10 mouse cellular contexts compared by ENCODE assay signal in the genomic region with DNA sequence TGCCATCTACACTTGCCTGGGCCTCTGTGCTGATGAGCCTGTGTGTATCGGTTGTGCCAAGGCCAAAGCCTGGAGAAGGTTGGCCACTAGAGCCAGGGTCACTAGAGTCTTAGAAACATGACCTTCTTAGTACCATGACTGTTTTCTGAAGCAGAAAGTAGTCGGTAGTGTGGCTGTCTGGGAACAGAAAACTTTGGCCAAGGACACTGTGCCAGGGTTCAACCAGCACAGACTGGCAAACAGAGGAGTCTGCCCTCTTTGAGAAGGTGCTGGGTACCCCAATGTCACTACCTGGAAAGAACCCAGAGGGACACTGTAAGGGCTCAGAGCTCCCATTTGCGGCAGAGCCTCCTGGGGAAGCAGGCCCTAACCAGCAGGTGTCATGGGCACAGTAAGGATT. TPM values are rescaled to one million over a fixed set of nuclear protein-coding genes. Genes with fewer than 3 reads are reported as not detected.
DNase-seq lines count a peak whose midpoint lies in the region; ATAC-seq lines count a peak whose summit lies in the region.
"Had no signal": no experiment of that assay in that cellular context is flagged by ENCODE, and none has a peak within 500 bp of the region (broad histone marks: within the 10 kb centered on the region; RNA-seq: fewer than 3 reads in every experiment).

No protein-coding gene starts in this region.

- ATAC-seq in megakaryocyte, adult 5-6 weeks (ENCODE audit: poor library complexity, severe bottlenecking), result no peak
- peak; percentile 4; the same call in 1 of the 2 replicates for ATAC-seq in forebrain, embryonic 11.5 days (replicated peaks; ENCODE audit: low FRiP score)
- ATAC-seq in kidney, embryonic 16.5 days (ENCODE audit: low FRiP score, low TSS enrichment), result no peak; the same call in 1 of the 2 replicates
- ATAC-seq in neural tube, embryonic 14.5 days (ENCODE audit: low read depth), result no peak
- no peak for ATAC-seq in CD4-positive, CD25-positive, alpha-beta regulatory T cell, adult 4 months

- peaks cover 67% of the 10 kb centered on the region for H3K4me1 ChIP-seq in megakaryocyte, embryonic 14.5 days
- H3K4me1 ChIP-seq in forebrain, embryonic 11.5 days (replicated peaks; ENCODE audit: control insufficient read depth, insufficient read depth, low read length), result peaks cover 9% of the 10 kb centered on the region
- H3K4me1 ChIP-seq in kidney, embryonic 16.5 days (ENCODE audit: insufficient read depth, low read length), result peaks cover 32% of the 10 kb centered on the region
- peaks cover 9% of the 10 kb centered on the region; the same call in 1 of the 2 replicates for H3K4me1 ChIP-seq in neural tube, embryonic 14.5 days (ENCODE audit: control insufficient read depth, insufficient read depth, low read length)

- H3K27ac ChIP-seq in forebrain, embryonic 11.5 days (ENCODE audit: low read depth, low read length), result no peak overlapping the region
- peak overlapping the region; percentile 97 for H3K27ac ChIP-seq in kidney, embryonic 16.5 days (ENCODE audit: low read length)
- peak overlapping the region; percentile 28; the same call in 1 of the 2 replicates for H3K27ac ChIP-seq in neural tube, embryonic 14.5 days (ENCODE audit: low read depth, low read length)

- H3K36me3 ChIP-seq in megakaryocyte, embryonic 14.5 days (replicated peaks; ENCODE audit: low read length), result no peaks in the 10 kb centered on the region
- H3K36me3 ChIP-seq in forebrain, embryonic 11.5 days (ENCODE audit: control insufficient read depth, insufficient read depth, low read length), result no peaks in the 10 kb centered on the region
- H3K36me3 ChIP-seq in kidney, embryonic 16.5 days (ENCODE audit: insufficient read depth, low read length), result no peaks in the 10 kb centered on the region
- no peaks in the 10 kb centered on the region for H3K36me3 ChIP-seq in neural tube, embryonic 14.5 days (ENCODE audit: control insufficient read depth, insufficient read depth, low read length)

- H3K27me3 ChIP-seq in megakaryocyte, embryonic 14.5 days (replicated peaks), result peaks cover 37% of the 10 kb centered on the region
- no peaks in the 10 kb centered on the region for H3K27me3 ChIP-seq in forebrain, embryonic 11.5 days (ENCODE audit: control insufficient read depth, insufficient read depth, low read length)
- H3K27me3 ChIP-seq in kidney, embryonic 16.5 days (ENCODE audit: insufficient read depth, low read length), result no peaks in the 10 kb centered on the region
- no peaks in the 10 kb centered on the region for H3K27me3 ChIP-seq in neural tube, embryonic 14.5 days (ENCODE audit: control insufficient read depth, insufficient read depth, low read length)

- H3K9ac ChIP-seq in forebrain, embryonic 11.5 days (ENCODE audit: low read length), result peak overlapping the region; percentile 75
- peak overlapping the region; percentile 70 for H3K9ac ChIP-seq in kidney, embryonic 16.5 days (replicated peaks; ENCODE audit: low read length)
- peak overlapping the region; percentile 57; the same call in 1 of the 2 replicates for H3K9ac ChIP-seq in neural tube, embryonic 14.5 days (replicated peaks; ENCODE audit: low read depth, low read length)

- no peaks in the 10 kb centered on the region for H3K9me3 ChIP-seq in megakaryocyte, embryonic 14.5 days
- H3K9me3 ChIP-seq in forebrain, embryonic 11.5 days (ENCODE audit: control insufficient read depth, low read length), result no peaks in the 10 kb centered on the region
- no peaks in the 10 kb centered on the region for H3K9me3 ChIP-seq in kidney, embryonic 16.5 days (ENCODE audit: low read length)
- H3K9me3 ChIP-seq in neural tube, embryonic 14.5 days (ENCODE audit: control insufficient read depth, low read length), result no peaks in the 10 kb centered on the region

- H3K4me2 ChIP-seq in forebrain, embryonic 11.5 days (ENCODE audit: low read depth, low read length, severe bottlenecking), result no peak overlapping the region; the same call in 1 of the 2 replicates
- H3K4me2 ChIP-seq in kidney, embryonic 16.5 days (replicated peaks; ENCODE audit: low read depth, low read length), result peak overlapping the region; percentile 57
- peak overlapping the region; percentile 67 for H3K4me2 ChIP-seq in neural tube, embryonic 14.5 days (ENCODE audit: low read depth, low read length)

- DNase-seq in forebrain, embryonic 11.5 days (ENCODE audit: low spot score), result no peak
- DNase-seq in layer of hippocampus, adult 11-12 months (ENCODE audit: low spot score), result no peak
- no peak for DNase-seq in right cerebral cortex, adult 18-20 months

- H3K4me3 ChIP-seq in megakaryocyte, embryonic 14.5 days (replicated peaks), result peak overlapping the region; percentile 90
- H3K4me3 ChIP-seq in forebrain, embryonic 11.5 days (ENCODE audit: low read depth, low read length), result no peak overlapping the region
- H3K4me3 ChIP-seq in kidney, embryonic 16.5 days (ENCODE audit: low read length), result peak overlapping the region; percentile 21; the same call in 1 of the 2 replicates
- H3K4me3 ChIP-seq in neural tube, embryonic 14.5 days (ENCODE audit: low read depth, low read length), result no peak overlapping the region

- 59% methylated on average over 3 of the region's 3 CpGs for WGBS in forebrain, embryonic 11.5 days
- WGBS in kidney, embryonic 16.5 days, result 31% methylated on average over 3 of the region's 3 CpGs
- 55% methylated on average over 3 of the region's 3 CpGs for WGBS in neural tube, embryonic 14.5 days

RNA-seq across cellular contexts. Expression of a gene that starts 22.6 kb away (rescaled TPM):
- polyA plus RNA-seq in megakaryocyte, embryonic 14.5 days (2012; ENCODE audit: insufficient read depth, low replicate concordance), result not detected in 2 replicates
- total RNA-seq in megakaryocyte, adult 5-6 weeks (2015), result not detected in 2 replicates
- not detected in 2 replicates for total RNA-seq in megakaryocyte, adult 5-6 weeks (2017)
- not detected in 2 replicates for polyA plus RNA-seq in forebrain, embryonic 11.5 days (2014; fragmentation: Nextera tagmentation; extraction: Ambion mirVana)
- polyA plus RNA-seq in kidney, embryonic 16.5 days (2015; fragmentation: Nextera tagmentation; extraction: Ambion mirVana), result 0.06 and 0.16 TPM in 2 replicates
- 0.08 TPM in 1 of 2 replicates, not detected in the other for polyA plus RNA-seq in neural tube, embryonic 14.5 days (2014; fragmentation: Nextera tagmentation; extraction: Ambion mirVana)
- polyA plus RNA-seq in CD4-positive, CD25-positive, alpha-beta regulatory T cell, adult 4 months (2017; shearing (Covaris generic)), result not detected
- total RNA-seq: adrenal gland, adult 18-20 months; neutrophil, adult 5-6 weeks had no signal

RNA-seq across cellular contexts. Expression of a gene that starts 27.6 kb away (rescaled TPM):
- not detected in 2 replicates for polyA plus RNA-seq in megakaryocyte, embryonic 14.5 days (2012; ENCODE audit: insufficient read depth, low replicate concordance)
- total RNA-seq in megakaryocyte, adult 5-6 weeks (2015), result not detected in 2 replicates
- not detected in 2 replicates for total RNA-seq in megakaryocyte, adult 5-6 weeks (2017)
- 16.2 and 19.2 TPM in 2 replicates for polyA plus RNA-seq in forebrain, embryonic 11.5 days (2014; fragmentation: Nextera tagmentation; extraction: Ambion mirVana)
- polyA plus RNA-seq in kidney, embryonic 16.5 days (2015; fragmentation: Nextera tagmentation; extraction: Ambion mirVana), result 267 and 282 TPM in 2 replicates
- polyA plus RNA-seq in neural tube, embryonic 14.5 days (2014; fragmentation: Nextera tagmentation; extraction: Ambion mirVana), result 0.49 and 1.4 TPM in 2 replicates
- polyA plus RNA-seq in CD4-positive, CD25-positive, alpha-beta regulatory T cell, adult 4 months (2017; shearing (Covaris generic)), result under 1 TPM in 1 of 2 experiments, not detected in 1; 0.30 TPM
- total RNA-seq: neutrophil, adult 5-6 weeks had no signal

RNA-seq across cellular contexts. Expression of a gene that starts 36.5 kb away (rescaled TPM):
- polyA plus RNA-seq in megakaryocyte, embryonic 14.5 days (2012; ENCODE audit: insufficient read depth, low replicate concordance), result not detected in 2 replicates
- total RNA-seq in megakaryocyte, adult 5-6 weeks (2015), result not detected in 2 replicates
- not detected in 2 replicates for total RNA-seq in megakaryocyte, adult 5-6 weeks (2017)
- 0.12 TPM in 1 of 2 replicates, not detected in the other for polyA plus RNA-seq in forebrain, embryonic 11.5 days (2014; fragmentation: Nextera tagmentation; extraction: Ambion mirVana)
- polyA plus RNA-seq in kidney, embryonic 16.5 days (2015; fragmentation: Nextera tagmentation; extraction: Ambion mirVana), result 0.41 and 0.42 TPM in 2 replicates
- polyA plus RNA-seq in neural tube, embryonic 14.5 days (2014; fragmentation: Nextera tagmentation; extraction: Ambion mirVana), result 0.24 TPM in 2 replicates
- not detected for polyA plus RNA-seq in CD4-positive, CD25-positive, alpha-beta regulatory T cell, adult 4 months (2017; shearing (Covaris generic))
- total RNA-seq: neutrophil, adult 5-6 weeks had no signal

RNA-seq across cellular contexts. Expression of a gene that starts 51.3 kb away (rescaled TPM):
- polyA plus RNA-seq in megakaryocyte, embryonic 14.5 days (2012; ENCODE audit: insufficient read depth, low replicate concordance), result 0.06 TPM in 1 of 2 replicates, not detected in the other
- 0.22 and 0.23 TPM in 2 replicates for total RNA-seq in megakaryocyte, adult 5-6 weeks (2015)
- 0.89 and 1.7 TPM in 2 replicates for total RNA-seq in megakaryocyte, adult 5-6 weeks (2017)
- polyA plus RNA-seq in forebrain, embryonic 11.5 days (2014; fragmentation: Nextera tagmentation; extraction: Ambion mirVana), result 12.0 and 13.6 TPM in 2 replicates
- 216 and 223 TPM in 2 replicates for polyA plus RNA-seq in kidney, embryonic 16.5 days (2015; fragmentation: Nextera tagmentation; extraction: Ambion mirVana)
- 0.61 and 0.75 TPM in 2 replicates for polyA plus RNA-seq in neural tube, embryonic 14.5 days (2014; fragmentation: Nextera tagmentation; extraction: Ambion mirVana)
- polyA plus RNA-seq in CD4-positive, CD25-positive, alpha-beta regulatory T cell, adult 4 months (2017; shearing (Covaris generic)), result under 1 TPM; 0.44 to 0.97 TPM

RNA-seq across cellular contexts. Expression of a gene that starts 52.1 kb away (rescaled TPM):
- polyA plus RNA-seq in megakaryocyte, embryonic 14.5 days (2012; ENCODE audit: insufficient read depth, low replicate concordance), result not detected in 2 replicates
- total RNA-seq in megakaryocyte, adult 5-6 weeks (2015), result not detected in 2 replicates
- total RNA-seq in megakaryocyte, adult 5-6 weeks (2017), result not detected in 2 replicates
- polyA plus RNA-seq in forebrain, embryonic 11.5 days (2014; fragmentation: Nextera tagmentation; extraction: Ambion mirVana), result not detected in 2 replicates
- polyA plus RNA-seq in kidney, embryonic 16.5 days (2015; fragmentation: Nextera tagmentation; extraction: Ambion mirVana), result 0.42 and 0.82 TPM in 2 replicates
- polyA plus RNA-seq in neural tube, embryonic 14.5 days (2014; fragmentation: Nextera tagmentation; extraction: Ambion mirVana), result 0.09 and 0.12 TPM in 2 replicates
- not detected for polyA plus RNA-seq in CD4-positive, CD25-positive, alpha-beta regulatory T cell, adult 4 months (2017; shearing (Covaris generic))
- total RNA-seq: adrenal gland, adult 18-20 months had no signal

Comparison
In these comparisons a context has a peak if more than half of its experiments do, and no peak if none do; other contexts are left out.
1. H3K4me3 ChIP-seq: peak in megakaryocyte, embryonic 14.5 days (single experiment) and kidney, embryonic 16.5 days (single experiment); none in forebrain, embryonic 11.5 days (single experiment) and neural tube, embryonic 14.5 days (single experiment).
2. RNA of a gene that starts 27.6 kb away (polyA plus RNA-seq): 267 to 282 TPM in kidney, embryonic 16.5 days; 16.2 to 19.2 TPM in forebrain, embryonic 11.5 days, 0.49 to 1.4 TPM in neural tube, embryonic 14.5 days, 0.30 TPM in CD4-positive, CD25-positive, alpha-beta regulatory T cell, adult 4 months and not detected in megakaryocyte, embryonic 14.5 days; every median in the first group is over 10 times any median in the second.
3. Peak in every context shown above with its lines, with median percentiles within 50 percentile points of each other: H3K9ac ChIP-seq.